Mouse (Mus musculus) embryonic facial prominence, embryonic 10.5 days (tissue): ENCODE results near the gene Ddx27. TPM values are rescaled to one million over a fixed set of nuclear protein-coding genes. Genes with fewer than 3 reads are reported as not detected.
"Not testable (repeated sequence)": the region's sequence is repeated elsewhere in the genome, so short reads cannot be mapped to it uniquely, and the experiment has no call there.

Source experiments
- DNase-seq: peaks from one replicate; pipeline ENCODE4 v3.0.0-alpha.2; 2017; ENCODE audit warnings: low spot score
- H3K27ac ChIP-seq: fragments of 300-500 bp; sonication (generic); replicated peaks from 2 replicates; pipeline ENCODE4 v1.5.1; 2016; ENCODE audit warnings: mild to moderate bottlenecking
- H3K27me3 ChIP-seq: fragments of 300-500 bp; sonication (generic); replicated peaks from 2 replicates; pipeline ENCODE4 v1.6.1; 2016; ENCODE audit warnings: low read depth, mild to moderate bottlenecking; ENCODE audit not compliant: poor library complexity, severe bottlenecking
- H3K36me3 ChIP-seq: fragments of 300-500 bp; sonication (generic); replicated peaks from 2 replicates; pipeline ENCODE4 v1.6.1; 2016; ENCODE audit warnings: mild to moderate bottlenecking, moderate library complexity
- H3K4me1 ChIP-seq: fragments of 300-500 bp; sonication (generic); 2 replicates; pipeline ENCODE4 v1.6.1; 2016
- H3K4me3 ChIP-seq: fragments of 300-500 bp; sonication (generic); 2 replicates; pipeline ENCODE4 v1.5.1; 2016; ENCODE audit warnings: mild to moderate bottlenecking, moderate library complexity
- H3K9me3 ChIP-seq: fragments of 300-500 bp; sonication (generic); 2 replicates; pipeline ENCODE4 v1.6.1; 2016; ENCODE audit warnings: mild to moderate bottlenecking
- WGBS: fragments of 180-500 bp; shearing (Covaris S2); methylation state at CpG from one replicate; pipeline ENCODE4 v1.1.7; 2016; 5-methylcytosine and 5-hydroxymethylcytosine counted together
- polyA plus RNA-seq: library from polyadenylated mRNA; unstranded; fragments of >200 nt; fragmentation: Nextera tagmentation; extraction: Ambion mirVana; gene quantifications from 2 replicates; pipeline ENCODE4 v1.2.1, GENCODE M21; 2016

Ddx27 gene
- polyA plus RNA-seq, 1 experiment from 2014 or later: 69.9 TPM

DNA sequence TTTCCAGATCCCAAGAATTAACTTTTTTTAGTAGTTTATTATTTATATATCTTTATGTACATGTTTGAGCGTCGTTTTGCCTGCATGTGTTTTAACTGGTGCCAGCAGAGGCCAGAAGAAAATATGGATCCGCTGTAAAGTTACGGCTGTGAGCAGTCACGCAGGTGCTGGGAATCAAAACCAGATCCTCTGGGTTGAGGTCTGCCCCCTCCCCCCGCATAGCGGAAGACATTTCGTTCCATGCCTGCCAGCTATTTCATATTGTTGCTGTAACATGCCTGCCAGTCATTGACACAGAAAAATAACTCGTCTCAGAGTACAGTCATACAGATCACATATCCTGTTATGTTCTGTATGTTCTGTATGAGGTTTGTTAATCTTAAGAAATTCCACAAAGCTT, 13.5 kb upstream of the Ddx27 start:
- no peaks in the 10 kb centered on the region for H3K36me3 ChIP-seq
- H3K4me1 ChIP-seq: peaks cover 4% of the 10 kb centered on the region
- no peak overlapping the region for H3K4me3 ChIP-seq
- H3K27ac ChIP-seq: no peak overlapping the region
- no peaks in the 10 kb centered on the region for H3K27me3 ChIP-seq
- H3K9me3 ChIP-seq: no peaks in the 10 kb centered on the region
- peak; percentile 16 for DNase-seq
- 73% methylated on average over 9 of the region's 9 CpGs for WGBS

DNA sequence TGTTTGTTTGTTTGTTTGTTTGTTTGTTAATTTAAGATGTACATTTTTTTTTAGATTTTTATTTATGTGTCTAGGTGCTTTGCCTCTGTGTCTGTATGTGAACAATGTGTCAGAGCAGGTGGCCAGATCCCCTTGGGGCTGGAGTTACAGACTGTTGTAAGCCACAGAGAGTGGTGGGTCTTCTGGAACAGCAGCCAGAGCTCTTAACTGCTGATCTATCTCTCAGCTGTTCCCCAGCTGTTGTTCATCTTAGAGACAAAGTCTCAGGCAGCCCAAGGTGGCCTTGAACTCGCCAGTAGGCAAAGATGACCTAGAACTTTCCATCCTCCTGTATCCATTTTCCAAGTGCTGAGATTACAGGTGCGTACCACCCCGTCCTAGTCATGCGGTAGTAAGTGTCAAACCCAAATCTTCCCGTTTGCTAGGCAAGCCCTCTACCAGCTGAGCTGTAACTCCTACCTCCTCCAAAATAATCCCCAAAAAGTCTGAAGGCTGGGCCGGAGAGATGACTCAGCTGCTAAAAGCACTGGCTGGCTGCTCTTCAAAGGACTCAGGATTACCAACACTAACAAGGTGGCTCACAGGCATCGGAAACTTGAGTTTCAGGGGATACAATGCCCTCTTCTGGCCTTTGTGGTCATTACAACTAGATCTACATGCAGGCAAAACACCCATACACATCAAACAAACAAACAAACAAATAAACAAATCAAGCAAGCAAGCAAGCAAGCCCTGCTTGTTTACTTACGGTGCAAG, 10.7 kb upstream of the Ddx27 start:
- H3K27me3 ChIP-seq: no peaks in the 10 kb centered on the region
- whole genome bisulfite sequencing: 50% methylated on average over 8 of the region's 8 CpGs
- no peak overlapping the region for H3K4me3 ChIP-seq
- H3K36me3 ChIP-seq: no peaks in the 10 kb centered on the region
- H3K9me3 ChIP-seq: no peaks in the 10 kb centered on the region
- H3K27ac ChIP-seq: no peak overlapping the region
- H3K4me1 ChIP-seq: no peaks in the 10 kb centered on the region
- peak; percentile 56 for DNase-seq

DNA sequence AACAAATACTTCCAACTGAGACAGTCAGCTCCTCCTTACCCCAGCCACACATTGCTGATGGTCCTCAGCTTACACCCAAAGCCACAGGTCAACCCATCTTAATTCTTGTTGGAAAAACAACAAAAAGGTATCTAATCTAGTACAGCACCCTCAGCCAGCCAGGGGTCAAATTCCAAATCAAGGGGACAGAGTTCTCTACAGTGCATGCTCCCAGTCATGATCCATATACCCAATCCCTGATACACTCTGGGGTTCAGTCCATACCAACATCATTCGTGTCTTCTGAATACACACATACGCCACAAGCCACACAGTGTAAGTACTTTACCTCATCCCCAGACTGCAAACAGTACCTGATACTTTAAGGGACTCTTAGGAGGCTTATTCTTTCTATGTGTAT, 8.6 kb upstream of the Ddx27 start:
- H3K4me1 ChIP-seq: no peaks in the 10 kb centered on the region
- no peaks in the 10 kb centered on the region for H3K9me3 ChIP-seq
- H3K36me3 ChIP-seq: no peaks in the 10 kb centered on the region
- no peak overlapping the region for H3K4me3 ChIP-seq
- DNase-seq: no peak
- no peaks in the 10 kb centered on the region for H3K27me3 ChIP-seq
- WGBS: 92% methylated on average over 2 of the region's 2 CpGs
- H3K27ac ChIP-seq: no peak overlapping the region

DNA sequence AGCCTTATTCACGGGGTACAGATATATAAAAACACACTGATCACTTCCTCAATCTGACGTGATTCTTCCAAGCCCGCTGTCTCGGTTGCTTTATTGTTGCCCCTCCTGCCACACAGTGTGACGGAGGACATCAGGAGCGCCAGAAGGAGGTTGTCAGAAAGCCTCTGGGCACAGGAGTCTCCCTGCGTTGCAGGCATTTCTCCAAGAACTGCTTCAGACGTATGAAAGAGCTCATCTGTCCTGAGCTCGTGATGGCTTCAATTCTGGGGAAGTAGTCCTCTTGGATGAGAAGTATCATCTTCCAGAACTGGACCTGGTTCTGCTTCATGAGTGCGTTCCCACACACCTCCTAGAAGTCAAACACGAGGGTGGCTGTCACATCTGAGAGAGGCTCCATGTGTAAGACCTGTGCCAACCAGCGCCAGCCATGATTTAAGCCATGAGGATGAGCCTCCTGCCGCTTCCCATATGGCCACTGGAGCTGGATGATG, 7.9 kb upstream of the Ddx27 start:
- WGBS: 79% methylated on average over 13 of the region's 13 CpGs
- DNase-seq: no peak

DNA sequence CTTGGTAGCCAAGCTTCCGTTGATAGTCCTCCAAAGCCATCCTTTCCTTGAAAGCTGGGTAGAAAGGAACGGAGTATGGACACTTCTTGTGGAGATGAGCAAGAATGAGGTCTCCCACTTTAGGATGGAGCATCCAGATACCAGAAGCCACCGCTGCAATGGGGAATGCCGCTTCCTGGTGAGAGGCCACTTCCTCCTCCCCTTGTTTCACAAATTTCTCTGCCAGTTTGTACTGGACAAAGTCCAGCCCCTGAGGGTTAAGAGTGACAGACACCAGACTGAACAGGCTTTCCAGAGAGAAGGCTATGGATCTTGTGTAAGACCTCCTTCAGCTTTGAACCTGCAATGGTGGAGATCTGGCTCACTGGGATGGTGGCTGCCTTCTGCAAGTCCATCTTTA, 7.4 kb upstream of the Ddx27 start:
- H3K4me1 ChIP-seq, DNase-seq, H3K9me3 ChIP-seq, H3K27ac ChIP-seq, H3K36me3 ChIP-seq, H3K4me3 ChIP-seq, H3K27me3 ChIP-seq: not testable (repeated sequence)
- WGBS: 78% methylated on average over 4 of the region's 4 CpGs

More for the DNA sequence above, 7.9 kb upstream of the Ddx27 start:
- Histone ChIP-seq H3K36me3 (no peaks in the 10 kb centered on the region), H3K4me3 (no peak overlapping the region), H3K27me3 (no peaks in the 10 kb centered on the region), H3K4me1 (no peaks in the 10 kb centered on the region), H3K27ac (no peak overlapping the region), H3K9me3 (no peaks in the 10 kb centered on the region)

DNA sequence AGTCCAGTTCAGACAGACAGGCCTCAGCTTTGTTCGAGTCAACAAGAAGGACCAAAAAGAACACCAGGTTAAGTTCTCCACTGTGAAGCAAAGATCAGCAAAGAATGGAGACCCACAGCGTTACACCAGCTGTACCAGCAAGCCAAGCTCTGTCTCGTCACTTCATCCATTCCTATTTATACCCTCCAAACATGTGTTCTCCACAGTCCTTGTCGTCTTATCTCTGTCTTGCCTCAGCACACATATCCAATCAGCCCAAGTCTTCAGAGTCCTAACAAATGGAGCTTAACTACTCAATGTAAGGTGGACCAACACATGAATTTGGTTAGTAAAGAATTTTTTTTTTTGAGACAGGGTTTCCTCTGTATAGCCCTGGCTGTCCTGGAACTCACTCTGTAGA, 5.5 kb upstream of the Ddx27 start:
- Histone ChIP-seq H3K4me3 (no peak overlapping the region), H3K36me3 (no peaks in the 10 kb centered on the region), H3K27ac (no peak overlapping the region), H3K4me1 (no peaks in the 10 kb centered on the region), H3K27me3 (no peaks in the 10 kb centered on the region), H3K9me3 (no peaks in the 10 kb centered on the region)
- no peak for DNase-seq
- 82% methylated on average over 4 of the region's 4 CpGs for WGBS

DNA sequence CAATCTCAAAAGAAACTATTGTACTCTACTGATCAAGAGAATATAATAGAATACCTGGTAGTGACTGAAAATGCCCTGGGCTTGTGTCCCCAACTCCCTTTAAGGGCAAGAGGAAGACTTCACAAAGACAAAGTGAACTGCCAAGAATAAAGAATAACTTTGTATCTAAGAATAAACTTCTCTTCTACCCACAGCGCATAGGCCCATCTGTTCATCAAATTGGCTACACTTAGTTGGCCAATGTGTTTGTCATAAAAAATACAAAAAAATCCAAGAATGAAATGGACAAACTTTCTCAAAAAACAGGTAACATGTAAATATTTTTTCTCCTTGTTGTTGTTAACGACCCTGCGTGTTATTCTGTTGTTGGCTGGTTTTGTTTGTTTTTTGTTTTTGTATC, 4.4 kb upstream of the Ddx27 start:
- no peak overlapping the region for H3K4me3 ChIP-seq
- H3K36me3 ChIP-seq: no peaks in the 10 kb centered on the region
- H3K27me3 ChIP-seq: no peaks in the 10 kb centered on the region
- WGBS: 92% methylated on average over 3 of the region's 3 CpGs
- no peak overlapping the region for H3K27ac ChIP-seq
- no peaks in the 10 kb centered on the region for H3K9me3 ChIP-seq
- H3K4me1 ChIP-seq: peaks cover 1% of the 10 kb centered on the region; the same call in 1 of the 2 replicates
- no peak for DNase-seq

DNA sequence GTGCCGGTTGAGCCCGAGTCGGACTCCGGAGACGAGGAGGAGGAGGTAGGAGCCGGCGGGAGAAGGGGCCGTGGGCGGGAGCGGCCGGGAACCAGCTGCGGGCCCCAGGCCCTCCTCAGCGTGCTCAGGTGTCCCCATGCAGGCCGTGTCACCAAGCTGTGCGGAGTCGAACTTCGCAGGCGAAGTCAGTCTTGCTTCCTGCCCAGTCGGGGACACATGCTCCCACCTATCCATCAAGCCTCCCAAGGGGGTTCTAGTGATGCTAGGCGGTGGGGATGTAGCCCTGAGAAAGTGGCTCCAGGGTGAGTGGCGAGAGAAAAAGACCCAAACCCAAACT, 357 bp downstream of the Ddx27 start:
- no peak for DNase-seq
- no peaks in the 10 kb centered on the region for H3K27me3 ChIP-seq
- H3K4me1 ChIP-seq: peaks cover 18% of the 10 kb centered on the region
- no peaks in the 10 kb centered on the region for H3K9me3 ChIP-seq
- peak overlapping the region; percentile 84 for H3K27ac ChIP-seq
- WGBS: under 1% methylated on average over 21 of the region's 21 CpGs
- peaks cover 38% of the 10 kb centered on the region for H3K36me3 ChIP-seq
- H3K4me3 ChIP-seq: peak overlapping the region; percentile 100

DNA sequence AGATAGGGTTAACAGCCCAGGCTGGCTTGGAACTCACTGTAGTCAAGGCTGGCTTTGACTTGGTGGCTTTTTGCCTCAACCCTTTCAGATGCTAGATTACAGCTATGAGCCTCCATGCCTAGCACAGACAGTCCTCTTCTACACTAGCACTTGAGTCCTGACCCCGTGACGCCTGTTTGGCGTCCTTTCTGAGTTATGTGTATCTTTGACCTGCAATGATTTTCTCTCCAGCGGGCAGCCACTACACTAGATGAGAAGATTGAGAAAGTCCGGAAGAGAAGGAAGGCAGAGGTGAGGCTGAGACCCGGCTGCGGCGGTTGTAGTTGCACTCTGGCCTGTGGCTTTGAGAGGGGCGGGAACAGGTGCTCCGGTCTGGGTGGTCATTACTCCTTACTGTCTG, 4.4 kb downstream of the Ddx27 start:
- H3K36me3 ChIP-seq: peaks cover 78% of the 10 kb centered on the region
- WGBS: 94% methylated on average over 10 of the region's 10 CpGs
- H3K27me3 ChIP-seq: no peaks in the 10 kb centered on the region
- H3K4me1 ChIP-seq: peaks cover 18% of the 10 kb centered on the region
- H3K27ac ChIP-seq: no peak overlapping the region
- no peak for DNase-seq
- H3K9me3 ChIP-seq: no peaks in the 10 kb centered on the region
- H3K4me3 ChIP-seq: no peak overlapping the region

DNA sequence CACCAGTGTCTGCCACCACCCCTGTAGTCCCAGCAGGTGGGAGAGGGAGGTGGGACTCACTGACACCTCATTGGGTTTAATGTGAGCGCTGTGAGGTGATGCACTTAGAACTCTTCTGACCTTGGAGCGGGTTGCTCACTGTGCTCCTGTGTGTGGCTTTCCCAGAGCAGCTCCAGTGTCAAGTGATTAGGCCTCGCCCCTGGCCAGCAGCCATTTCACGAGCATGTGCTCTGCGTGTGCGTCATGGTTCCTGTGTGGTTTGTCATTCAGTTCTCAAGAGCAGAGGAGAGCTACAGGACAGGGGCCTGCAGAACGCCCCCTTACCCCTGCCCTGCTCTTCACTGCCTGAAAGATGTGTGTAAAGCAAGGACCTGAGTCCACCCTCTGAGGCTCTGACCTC, 13.6 kb downstream of the Ddx27 start:
- Histone ChIP-seq H3K27ac (no peak overlapping the region), H3K9me3 (no peaks in the 10 kb centered on the region), H3K27me3 (no peaks in the 10 kb centered on the region), H3K4me1 (no peaks in the 10 kb centered on the region), H3K4me3 (no peak overlapping the region), H3K36me3 (peaks cover 100% of the 10 kb centered on the region)
- no peak for DNase-seq
- 93% methylated on average over 7 of the region's 7 CpGs for WGBS

DNA sequence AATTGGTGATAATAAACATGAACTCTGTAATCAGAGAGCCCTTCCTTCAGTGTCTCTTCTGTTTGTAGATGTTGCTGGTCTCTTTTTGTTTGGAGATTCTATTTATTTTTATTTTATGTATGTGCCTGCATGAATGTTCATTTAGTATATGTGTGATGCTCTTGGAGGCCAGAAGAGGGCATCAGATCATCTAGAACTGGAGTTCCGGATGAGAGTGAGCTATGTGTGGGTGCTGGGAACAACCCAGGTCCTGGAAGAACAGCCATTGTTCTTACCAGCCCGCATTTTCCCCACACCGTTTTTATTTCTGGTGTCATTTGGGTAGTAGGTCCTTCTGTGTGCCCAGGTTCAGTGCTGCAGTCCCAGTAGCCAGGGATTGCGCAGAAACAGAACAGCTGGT, 15.5 kb downstream of the Ddx27 start:
- H3K27me3 ChIP-seq: no peaks in the 10 kb centered on the region
- H3K9me3 ChIP-seq: no peaks in the 10 kb centered on the region
- peaks cover 100% of the 10 kb centered on the region for H3K36me3 ChIP-seq
- WGBS: 90% methylated on average over 4 of the region's 4 CpGs
- no peaks in the 10 kb centered on the region for H3K4me1 ChIP-seq
- H3K27ac ChIP-seq: no peak overlapping the region
- DNase-seq: no peak
- no peak overlapping the region for H3K4me3 ChIP-seq

DNA sequence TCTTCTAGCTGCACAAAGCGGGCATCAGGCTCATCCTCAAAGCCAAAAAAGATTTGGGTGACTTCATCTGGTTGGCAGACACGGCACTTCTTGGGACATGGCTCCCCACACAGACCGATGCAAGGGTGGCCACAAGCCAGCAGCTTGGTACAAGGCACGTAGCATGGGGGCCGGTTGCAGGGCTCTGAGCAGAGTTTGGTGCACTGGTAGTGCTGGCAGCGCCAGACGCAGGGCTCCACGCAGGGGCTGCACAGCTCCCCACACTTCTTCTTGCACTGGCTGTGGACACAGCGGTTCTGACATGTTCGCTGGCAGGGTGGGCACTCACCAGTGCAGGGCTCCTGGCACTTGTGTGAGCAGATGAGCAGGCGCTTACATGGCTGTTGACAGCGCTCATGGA, 22.7 kb downstream of the Ddx27 start:
- no peaks in the 10 kb centered on the region for H3K4me1 ChIP-seq
- H3K36me3 ChIP-seq: peaks cover 100% of the 10 kb centered on the region
- WGBS: 95% methylated on average over 12 of the region's 12 CpGs
- no peaks in the 10 kb centered on the region for H3K27me3 ChIP-seq
- DNase-seq: no peak
- no peak overlapping the region for H3K4me3 ChIP-seq
- H3K9me3 ChIP-seq: no peaks in the 10 kb centered on the region
- H3K27ac ChIP-seq: no peak overlapping the region

DNA sequence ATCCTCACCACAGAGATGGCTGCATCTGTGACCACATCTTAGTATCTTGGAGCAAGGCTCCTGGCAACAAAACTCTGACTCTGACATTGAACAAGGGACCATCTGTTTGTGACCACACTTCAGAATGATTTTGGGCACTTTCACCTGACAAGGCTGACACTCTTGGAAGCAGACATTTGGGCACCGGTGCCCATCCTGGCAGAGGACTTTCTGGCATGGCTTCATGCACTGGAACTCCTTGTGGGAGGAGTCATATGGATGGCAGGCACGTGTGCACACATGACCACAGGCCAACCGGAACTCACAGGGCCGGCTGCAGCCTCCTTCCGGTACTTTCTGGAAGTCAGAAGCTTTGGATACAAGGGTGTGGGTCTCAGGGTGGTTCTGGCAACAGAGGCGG, 23.3 kb downstream of the Ddx27 start:
- H3K27ac ChIP-seq: no peak overlapping the region
- 92% methylated on average over 6 of the region's 6 CpGs for WGBS
- H3K4me3 ChIP-seq: no peak overlapping the region
- H3K9me3 ChIP-seq: no peaks in the 10 kb centered on the region
- no peaks in the 10 kb centered on the region for H3K4me1 ChIP-seq
- DNase-seq: no peak
- H3K36me3 ChIP-seq: peaks cover 100% of the 10 kb centered on the region
- H3K27me3 ChIP-seq: no peaks in the 10 kb centered on the region
